Mouse (Mus musculus) heart, embryonic 13.5 days (tissue): Measurements from ENCODE around the gene Atp5f1. TPM values are rescaled to one million over a fixed set of nuclear protein-coding genes. Genes with fewer than 3 reads are reported as not detected.
A peak's percentile ranks its signal among the peaks of the same experiment; 100 is the strongest.
"Not testable (repeated sequence)": the region's sequence is repeated elsewhere in the genome, so short reads cannot be mapped to it uniquely, and the experiment has no call there.

Experiments used
- ATAC-seq: fragments of 200-750 bp; cut with Nextera tagmentation; 2 replicates; pipeline ENCODE4 v1.8.0; 2017; ENCODE audit warnings: moderate TSS enrichment; ENCODE audit not compliant: insufficient number of reproducible peaks, low FRiP score, low TSS enrichment; ENCODE audit errors: extremely low read depth
- H3K27ac ChIP-seq: fragments of 300-500 bp; sonication (generic); replicated peaks from 2 replicates; pipeline ENCODE4 v1.5.1; 2015; ENCODE audit warnings: moderate library complexity, mild to moderate bottlenecking, inconsistent platforms
- H3K27me3 ChIP-seq: fragments of 300-500 bp; sonication (generic); replicated peaks from 2 replicates; pipeline ENCODE4 v1.6.1; 2015; ENCODE audit warnings: mild to moderate bottlenecking, inconsistent platforms
- H3K36me3 ChIP-seq: fragments of 300-500 bp; sonication (generic); 2 replicates; pipeline ENCODE4 v1.6.1; 2015; ENCODE audit warnings: mild to moderate bottlenecking, inconsistent platforms
- H3K4me1 ChIP-seq: fragments of 300-500 bp; sonication (generic); 2 replicates; pipeline ENCODE4 v1.6.1; 2015; ENCODE audit warnings: inconsistent platforms
- H3K4me2 ChIP-seq: fragments of 300-500 bp; sonication (generic); 2 replicates; pipeline ENCODE4 v1.6.1; 2015; ENCODE audit warnings: inconsistent platforms, mild to moderate bottlenecking, moderate library complexity
- H3K4me3 ChIP-seq: fragments of 300-500 bp; sonication (generic); 2 replicates; pipeline ENCODE4 v1.5.1; 2015; ENCODE audit warnings: moderate library complexity, mild to moderate bottlenecking, inconsistent platforms
- H3K9ac ChIP-seq: fragments of 300-500 bp; sonication (generic); 2 replicates; pipeline ENCODE4 v1.6.1; 2015; ENCODE audit warnings: inconsistent platforms, mild to moderate bottlenecking, moderate library complexity
- H3K9me3 ChIP-seq: fragments of 300-500 bp; sonication (generic); 2 replicates; pipeline ENCODE4 v1.6.1; 2016; ENCODE audit warnings: inconsistent platforms
- WGBS: fragments of 180-500 bp; shearing (Covaris S2); methylation state at CpG from one replicate; pipeline ENCODE4 v1.1.7; 2015; ENCODE audit warnings: mixed read lengths; 5-methylcytosine and 5-hydroxymethylcytosine counted together
- polyA plus RNA-seq: library from polyadenylated mRNA; unstranded; fragments of >200 nt; fragmentation: Nextera tagmentation; extraction: Ambion mirVana; gene quantifications from 2 replicates; pipeline ENCODE4 v1.2.1, GENCODE M21; 2015

Atp5f1 gene
- 683 and 787 TPM in 2 replicates for polyA plus RNA-seq

DNA sequence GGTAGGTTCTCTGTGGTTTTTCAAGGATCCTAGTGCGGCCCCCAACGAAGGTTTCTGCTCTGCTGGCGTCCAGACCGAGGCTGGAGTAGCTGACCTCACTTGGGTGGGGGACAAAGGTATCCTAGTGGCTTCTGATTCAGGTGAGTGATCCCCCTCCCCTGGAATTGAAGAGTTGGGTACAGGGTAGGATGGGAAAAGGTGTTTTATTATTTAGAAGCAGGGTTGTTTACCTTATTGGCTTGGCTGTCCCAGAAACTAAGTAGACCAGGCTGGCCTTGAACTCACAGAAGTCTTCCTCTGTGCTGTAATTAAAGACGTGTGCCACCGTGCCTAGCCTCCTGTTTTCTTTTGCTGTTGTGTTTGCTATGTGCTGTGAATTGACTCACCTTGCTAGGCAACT lies at the start of gene Atp5f1:
Atp5f1 (minus strand) TSS at position 101 of the 400 bp plus-strand sequence.
- Histone ChIP-seq H3K4me1 (peaks cover 35% of the 10 kb centered on the region), H3K4me2 (peak within 1 kb of the TSS; percentile 94), H3K27ac (peak within 1 kb of the TSS; percentile 95), H3K9me3 (no peaks in the 10 kb centered on the region), H3K36me3 (peaks cover 57% of the 10 kb centered on the region), H3K27me3 (no peaks in the 10 kb centered on the region), H3K9ac (peak within 1 kb of the TSS; percentile 100), H3K4me3 (peak within 1 kb of the TSS; percentile 96)
- WGBS, result 4% methylated on average over 6 of the region's 6 CpGs
- ATAC-seq, result no peak

DNA sequence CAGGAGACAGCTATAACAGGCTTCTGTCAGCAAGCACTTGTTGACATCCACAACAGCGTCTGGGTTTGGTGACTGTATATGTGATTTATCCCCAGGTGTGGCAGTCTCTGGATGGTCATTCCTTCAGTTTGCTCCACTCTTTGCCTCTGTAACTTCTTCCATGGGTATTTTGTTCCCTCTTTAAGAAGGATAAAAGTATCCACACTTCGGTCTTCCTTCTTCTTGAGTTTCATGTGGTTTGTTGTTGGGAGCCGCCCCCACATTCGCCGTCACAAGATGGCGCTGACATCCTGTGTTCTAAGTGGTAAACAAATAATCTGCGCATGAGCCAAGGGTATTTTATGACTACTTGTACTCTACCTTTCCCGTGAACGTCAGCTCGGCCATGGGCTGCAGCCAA lies 43.5 kb upstream of the Atp5f1 start:
- H3K36me3 ChIP-seq, H3K4me1 ChIP-seq, H3K4me3 ChIP-seq, H3K27ac ChIP-seq, H3K27me3 ChIP-seq, H3K9me3 ChIP-seq, H3K9ac ChIP-seq, H3K4me2 ChIP-seq, ATAC-seq: not testable (repeated sequence)
- 52% methylated on average over 10 of the region's 10 CpGs for WGBS

DNA sequence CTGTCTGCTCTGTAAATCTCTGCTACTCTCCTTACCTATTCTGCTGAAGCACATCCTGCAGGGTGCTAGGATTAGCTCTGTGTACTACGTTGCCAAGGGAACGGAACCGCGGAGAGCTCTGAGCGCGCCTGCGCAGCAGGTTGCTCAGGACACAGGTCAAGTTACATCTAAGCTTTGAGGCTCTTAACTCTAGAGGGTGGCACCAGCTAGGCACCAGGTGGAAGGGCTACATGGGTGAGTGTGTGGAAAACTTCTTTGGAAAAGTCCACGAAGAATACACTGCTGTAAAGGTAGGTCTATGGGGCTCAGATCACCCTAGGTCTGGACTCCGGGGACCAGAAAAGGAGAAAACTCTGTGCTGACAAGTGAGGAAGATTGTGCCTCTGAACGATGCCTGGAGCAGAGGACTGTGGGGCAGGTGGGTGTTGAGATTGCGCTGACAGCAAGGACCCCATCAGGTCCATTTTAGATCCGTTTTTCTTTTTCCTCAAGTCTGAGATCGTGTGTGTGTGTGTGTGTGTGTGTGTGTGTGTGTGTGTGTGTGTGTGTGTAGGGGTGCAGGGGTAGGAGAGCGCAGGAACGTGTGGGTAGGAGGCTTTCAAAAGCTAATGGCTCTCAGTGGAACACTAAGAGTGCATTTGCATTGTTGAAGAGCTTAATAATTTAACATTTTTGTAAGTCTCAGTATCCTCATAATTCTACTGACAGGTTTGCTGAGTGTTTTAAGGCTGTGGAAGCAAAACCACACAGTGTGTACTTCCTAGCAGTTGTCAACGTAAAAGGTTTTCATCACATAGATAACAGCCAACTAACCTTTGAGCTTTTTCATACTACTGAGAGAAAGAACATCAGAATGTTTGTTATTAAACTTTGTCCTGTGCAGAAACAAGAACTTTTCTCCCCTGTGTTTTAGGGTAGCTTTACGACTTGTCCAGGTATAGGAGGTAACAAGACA lies 41.8 kb upstream of the Atp5f1 start:
- Histone ChIP-seq H3K9ac (no peak overlapping the region), H3K4me2 (peak overlapping the region; percentile 66), H3K9me3 (no peaks in the 10 kb centered on the region), H3K4me1 (peaks cover 9% of the 10 kb centered on the region), H3K36me3 (no peaks in the 10 kb centered on the region), H3K27ac (no peak overlapping the region), H3K4me3 (peak overlapping the region; percentile 37), H3K27me3 (no peaks in the 10 kb centered on the region; the same call in 1 of the 2 replicates)
- WGBS, result 16% methylated on average over 17 of the region's 17 CpGs
- no peak; the same call in 1 of the 2 replicates for ATAC-seq

DNA sequence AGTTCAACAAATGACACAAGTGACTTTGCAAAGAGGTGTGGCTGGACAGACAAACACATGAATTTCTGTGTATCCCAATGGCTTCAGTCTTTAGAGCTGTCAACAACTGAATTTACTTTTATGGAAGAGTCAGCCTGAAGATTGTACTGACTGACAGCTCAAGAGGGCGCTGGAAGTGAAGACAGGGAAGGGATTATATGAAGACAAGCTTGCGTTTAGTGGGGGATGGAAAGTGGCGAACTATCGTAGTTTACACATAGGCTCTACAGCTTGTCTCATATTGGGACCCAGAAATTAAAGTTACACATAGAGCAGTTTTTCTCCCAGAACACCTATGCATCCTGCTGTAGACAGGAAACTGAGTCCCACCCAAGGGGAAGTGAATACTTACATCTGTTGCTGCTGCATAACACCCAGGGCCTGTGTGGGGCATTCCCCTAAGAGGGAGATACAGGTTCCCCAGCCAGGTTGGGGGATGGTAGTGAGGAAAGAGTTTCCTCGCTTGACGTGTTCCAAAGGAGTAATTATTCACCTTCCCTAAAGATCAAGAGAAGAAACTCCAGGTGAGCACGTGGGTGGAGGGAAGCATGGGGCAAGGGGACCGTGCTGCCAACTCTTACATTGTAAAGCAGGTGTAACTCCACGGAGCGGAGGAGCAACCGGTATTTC lies 40.9 kb upstream of the Atp5f1 start:
- ATAC-seq, result no peak

DNA sequence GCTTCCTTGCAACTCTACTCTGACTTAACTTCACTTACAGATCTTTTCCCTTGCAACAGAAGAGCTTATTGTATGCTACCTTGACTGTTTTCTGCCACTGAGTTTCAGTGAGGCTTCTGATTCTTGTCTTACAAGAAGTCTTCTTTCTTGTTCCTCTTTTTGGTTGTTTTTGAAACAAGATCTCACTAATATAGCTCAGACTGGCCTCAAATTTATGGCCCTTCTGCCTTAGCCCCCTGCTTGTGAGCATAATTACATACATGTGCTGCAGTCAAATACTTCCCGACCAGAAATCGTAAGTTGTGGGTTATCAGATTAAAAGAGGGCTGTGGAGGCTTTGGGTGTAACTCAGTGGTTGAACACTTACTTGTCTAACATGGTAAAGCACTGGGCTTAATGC lies 34.8 kb upstream of the Atp5f1 start:
- Histone ChIP-seq H3K27ac (no peak overlapping the region), H3K4me2 (no peak overlapping the region), H3K36me3 (no peaks in the 10 kb centered on the region), H3K9me3 (no peaks in the 10 kb centered on the region), H3K4me3 (no peak overlapping the region), H3K27me3 (no peaks in the 10 kb centered on the region), H3K4me1 (no peaks in the 10 kb centered on the region), H3K9ac (no peak overlapping the region)
- 74% methylated on average over 2 of the region's 2 CpGs for WGBS
- ATAC-seq, result no peak

More for the DNA sequence above, 40.9 kb upstream of the Atp5f1 start:
- Histone ChIP-seq H3K9ac (no peak overlapping the region), H3K36me3 (no peaks in the 10 kb centered on the region), H3K27me3 (no peaks in the 10 kb centered on the region; the same call in 1 of the 2 replicates), H3K27ac (no peak overlapping the region), H3K4me3 (peak overlapping the region; percentile 37), H3K4me2 (peak overlapping the region; percentile 66), H3K9me3 (no peaks in the 10 kb centered on the region), H3K4me1 (peaks cover 9% of the 10 kb centered on the region)
- WGBS, result 17% methylated on average over 11 of the region's 11 CpGs

DNA sequence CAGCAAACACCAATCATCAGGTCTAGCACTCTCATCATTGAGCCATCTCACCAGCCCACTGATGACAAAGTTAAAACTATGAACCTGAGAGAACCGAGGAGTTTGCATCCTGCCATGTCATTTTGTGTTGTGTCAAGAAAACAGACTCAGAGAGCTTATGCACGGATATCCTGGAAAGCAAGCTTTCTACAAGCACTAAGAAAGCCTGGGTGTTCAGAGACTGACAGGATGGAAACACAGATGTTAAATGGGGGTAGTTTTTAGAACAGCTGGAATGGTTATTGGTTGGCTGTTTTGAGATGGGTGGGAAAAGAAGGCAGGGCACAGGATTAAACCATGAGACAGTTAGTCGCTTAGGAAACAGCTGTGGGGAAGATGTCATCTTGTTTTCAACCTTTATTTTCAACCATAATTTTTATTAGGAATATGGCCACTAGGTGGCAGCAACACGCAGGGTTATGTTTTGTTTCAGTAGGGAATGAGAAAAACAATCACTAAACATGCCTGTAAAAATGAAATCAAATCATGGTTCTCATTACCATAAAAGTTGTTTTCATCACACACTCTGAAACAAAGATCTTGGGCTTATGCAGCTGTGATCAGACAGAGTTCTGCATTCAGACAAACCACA lies 31.9 kb upstream of the Atp5f1 start:
- Histone ChIP-seq H3K27ac (no peak overlapping the region), H3K27me3 (no peaks in the 10 kb centered on the region), H3K4me2 (no peak overlapping the region), H3K9me3 (no peaks in the 10 kb centered on the region), H3K4me3 (no peak overlapping the region), H3K9ac (no peak overlapping the region), H3K4me1 (no peaks in the 10 kb centered on the region), H3K36me3 (no peaks in the 10 kb centered on the region)
- 25% methylated on average over 4 of the region's 4 CpGs for WGBS
- ATAC-seq, result no peak

DNA sequence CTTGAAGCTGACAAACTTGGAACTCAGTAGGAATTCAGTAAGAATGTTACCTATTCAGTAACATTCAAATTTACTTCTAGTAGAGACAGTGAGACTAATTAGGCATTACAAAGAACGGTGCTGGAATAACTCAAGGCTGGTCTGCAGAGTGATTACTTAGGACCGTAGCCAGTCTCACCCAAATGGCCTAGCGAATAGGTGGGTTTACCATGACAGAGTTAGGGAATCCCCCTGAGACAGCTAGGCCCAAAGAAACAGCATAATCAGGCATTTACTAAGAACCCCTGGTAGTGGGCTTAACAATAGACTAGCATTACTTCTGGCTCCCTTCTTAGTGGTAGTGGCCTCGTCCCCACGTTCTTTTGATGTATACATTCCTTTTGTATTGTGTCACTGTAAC lies 29.7 kb upstream of the Atp5f1 start:
- H3K27ac ChIP-seq, H3K27me3 ChIP-seq, H3K4me3 ChIP-seq, H3K9ac ChIP-seq, ATAC-seq, H3K9me3 ChIP-seq, H3K4me1 ChIP-seq, H3K36me3 ChIP-seq, H3K4me2 ChIP-seq: not testable (repeated sequence)
- 53% methylated on average over 5 of the region's 5 CpGs for WGBS

DNA sequence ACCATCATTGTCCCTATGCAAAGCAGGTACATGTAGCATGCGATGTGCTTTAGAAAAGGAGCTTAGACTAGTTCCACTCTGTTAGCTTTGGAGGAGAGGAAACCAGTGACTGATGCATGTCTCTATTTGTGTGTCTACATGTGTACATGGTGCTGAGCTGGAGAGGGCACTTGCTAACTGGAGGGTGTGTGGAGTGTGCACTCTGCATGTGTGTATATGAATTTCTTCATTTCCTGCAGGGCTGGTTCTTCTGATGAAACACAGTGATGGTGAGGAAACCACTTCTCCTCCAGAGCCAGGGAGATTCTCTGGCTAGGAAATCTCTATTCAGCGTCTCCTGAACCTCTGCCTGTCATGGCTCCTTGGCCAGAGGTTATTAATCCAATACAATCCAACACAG lies 14.3 kb upstream of the Atp5f1 start:
- Histone ChIP-seq H3K27ac (no peak overlapping the region), H3K9me3 (no peaks in the 10 kb centered on the region), H3K4me3 (no peak overlapping the region), H3K4me2 (no peak overlapping the region), H3K27me3 (no peaks in the 10 kb centered on the region), H3K4me1 (no peaks in the 10 kb centered on the region), H3K9ac (no peak overlapping the region), H3K36me3 (peaks cover 20% of the 10 kb centered on the region)
- no peak for ATAC-seq
- 81% methylated on average over 2 of the region's 2 CpGs for WGBS

DNA sequence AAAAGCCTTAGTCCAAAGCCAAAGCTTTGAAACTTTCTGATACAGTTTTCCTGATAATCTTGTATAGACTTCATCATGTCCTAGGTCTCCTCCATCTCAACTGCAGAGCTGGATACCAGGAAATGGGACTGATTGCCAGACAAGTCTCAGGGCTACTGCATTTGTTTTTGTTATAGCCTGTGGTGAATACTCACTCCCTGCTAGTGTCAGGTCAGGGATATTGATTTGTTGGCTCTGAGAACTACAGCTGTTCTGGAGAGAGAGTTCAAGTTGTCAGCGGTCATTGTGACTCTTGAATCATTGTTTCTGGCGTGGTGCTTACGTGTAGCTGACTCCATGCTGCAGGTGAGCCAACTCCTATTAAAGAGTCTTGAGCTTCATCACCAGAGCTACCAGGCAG lies 13.5 kb upstream of the Atp5f1 start, which contains the start of gene Ovgp1:
Ovgp1 (plus strand) TSS at position 301 of the 400 bp plus-strand sequence.
- Histone ChIP-seq H3K27me3 (no peaks in the 10 kb centered on the region), H3K4me1 (no peaks in the 10 kb centered on the region), H3K9ac (no peak within 1 kb of the TSS), H3K4me2 (no peak within 1 kb of the TSS), H3K36me3 (peaks cover 27% of the 10 kb centered on the region), H3K27ac (no peak within 1 kb of the TSS), H3K9me3 (no peaks in the 10 kb centered on the region), H3K4me3 (no peak within 1 kb of the TSS)
- WGBS, result 82% methylated on average over 3 of the region's 3 CpGs
- ATAC-seq, result no peak

DNA sequence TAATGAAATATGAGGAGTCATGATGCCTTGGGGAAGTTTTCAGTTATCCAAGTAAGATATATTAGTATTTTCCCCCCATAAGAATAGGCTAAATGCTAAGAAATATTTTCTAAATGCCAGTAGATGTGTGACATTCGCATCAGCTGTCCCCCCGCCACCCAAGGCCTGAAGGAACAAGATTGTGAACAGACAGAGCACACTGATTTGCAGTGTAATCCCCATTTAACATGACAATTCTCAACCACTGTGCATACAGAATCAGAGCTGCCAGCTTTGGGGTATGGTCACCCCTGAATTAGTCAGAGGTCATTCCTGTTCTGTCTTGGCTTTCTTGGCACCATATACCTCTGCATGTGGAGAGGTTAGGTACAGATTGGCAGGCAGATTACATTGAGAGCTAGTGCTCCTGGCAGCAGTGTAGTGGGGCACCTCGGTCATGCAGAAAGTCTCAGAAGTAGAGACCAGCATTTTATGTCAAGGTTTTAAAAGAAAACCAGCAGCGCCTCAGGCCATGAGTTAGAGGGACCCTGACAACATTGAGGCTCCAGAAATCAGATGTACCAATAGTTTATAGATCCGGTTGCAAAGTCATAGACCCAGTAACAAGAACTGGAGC lies 12.0 kb upstream of the Atp5f1 start:
- no peak overlapping the region for H3K4me3 ChIP-seq
- peaks cover 42% of the 10 kb centered on the region for H3K36me3 ChIP-seq
- no peaks in the 10 kb centered on the region for H3K4me1 ChIP-seq
- no peaks in the 10 kb centered on the region for H3K9me3 ChIP-seq
- no peak overlapping the region for H3K27ac ChIP-seq
- H3K4me2 ChIP-seq, result no peak overlapping the region
- ATAC-seq, result no peak
- WGBS, result 78% methylated on average over 5 of the region's 5 CpGs
- no peak overlapping the region for H3K9ac ChIP-seq
- no peaks in the 10 kb centered on the region for H3K27me3 ChIP-seq

DNA sequence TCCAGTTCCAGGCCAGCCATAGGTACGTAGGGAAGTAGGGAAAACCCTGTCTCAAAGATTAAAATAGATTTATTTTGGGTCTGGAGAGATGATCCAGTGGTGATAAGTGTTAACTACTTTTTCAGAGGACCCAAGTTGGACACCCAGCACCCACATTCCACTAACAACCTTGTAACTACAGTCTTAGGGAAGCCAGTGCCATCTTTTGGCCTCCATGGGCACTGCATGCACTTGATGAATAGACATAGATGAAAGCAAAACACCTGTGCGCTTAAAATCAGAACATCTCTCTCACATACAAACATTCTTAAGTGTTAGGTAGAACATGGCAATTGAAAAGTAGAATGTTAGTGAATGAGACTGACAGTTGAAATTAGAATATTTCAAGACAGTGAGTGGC lies 801 bp upstream of the Atp5f1 start:
- Histone ChIP-seq H3K4me3 (peak overlapping the region; percentile 96), H3K9me3 (no peaks in the 10 kb centered on the region), H3K27ac (no peak overlapping the region), H3K4me1 (peaks cover 35% of the 10 kb centered on the region), H3K4me2 (peak overlapping the region; percentile 94), H3K36me3 (peaks cover 61% of the 10 kb centered on the region), H3K27me3 (no peaks in the 10 kb centered on the region), H3K9ac (no peak overlapping the region)
- WGBS, result 96% methylated on average over 2 of the region's 2 CpGs
- no peak for ATAC-seq
